Mouse (Mus musculus) ES-CJ7 (cell line): Measurements from ENCODE around the gene E2f1.

Source experiments
- DNase-seq: peaks from one replicate; pipeline ENCODE4 v3.0.0; 2011; ENCODE audit warnings: low read depth, low spot score

The E2f1 gene

DNA sequence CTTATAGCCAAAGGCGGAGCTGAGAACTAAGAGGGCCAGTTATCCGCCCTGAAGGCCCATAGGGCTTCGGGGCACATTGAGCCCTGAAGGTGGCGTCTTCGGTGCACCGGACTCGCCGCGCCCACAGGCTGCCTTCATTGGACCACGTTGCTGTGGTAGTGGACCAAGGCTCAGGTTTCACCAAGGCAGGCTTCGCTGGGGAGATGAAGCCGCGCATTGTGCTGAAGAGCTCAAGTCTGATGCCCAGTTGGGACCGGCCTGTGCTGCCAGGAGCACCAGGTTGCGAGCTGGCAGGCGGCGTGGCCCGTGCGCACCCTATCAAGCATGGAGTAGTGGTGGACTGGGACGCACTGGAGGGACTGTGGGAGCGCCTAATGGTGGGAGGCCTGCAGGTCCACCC lies 17.8 kb downstream of the E2f1 start:
- DNase-seq, result peak; percentile 36

- no peak for DNase-seq
Observed at GRCm38 (mm10) chr2:154551476-154551875, 18.2 kb downstream of the E2f1 start, which contains the start of gene Actl10. Gene Actl10, plus strand, starts transcription at chr2:154551776.

DNA sequence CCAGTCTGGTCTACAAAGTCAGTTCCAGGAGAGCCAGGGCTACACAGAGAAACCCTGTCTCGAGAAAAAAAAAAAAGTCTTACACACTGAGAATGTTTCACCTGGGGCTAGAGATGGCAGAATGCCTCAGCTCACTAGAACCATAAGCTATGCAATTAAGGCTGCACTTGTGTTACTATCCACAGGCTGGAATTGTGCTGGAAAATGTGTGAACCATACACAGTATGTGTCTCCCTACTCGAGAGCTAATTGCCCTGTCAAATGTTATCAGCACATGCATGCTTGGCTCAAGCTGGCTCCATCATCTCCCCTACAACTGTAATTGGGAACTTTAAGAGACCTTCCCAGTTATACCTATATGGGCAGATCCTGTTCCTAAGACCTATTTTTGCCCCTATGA lies 18.8 kb downstream of the E2f1 start:
- DNase-seq, result no peak

DNA sequence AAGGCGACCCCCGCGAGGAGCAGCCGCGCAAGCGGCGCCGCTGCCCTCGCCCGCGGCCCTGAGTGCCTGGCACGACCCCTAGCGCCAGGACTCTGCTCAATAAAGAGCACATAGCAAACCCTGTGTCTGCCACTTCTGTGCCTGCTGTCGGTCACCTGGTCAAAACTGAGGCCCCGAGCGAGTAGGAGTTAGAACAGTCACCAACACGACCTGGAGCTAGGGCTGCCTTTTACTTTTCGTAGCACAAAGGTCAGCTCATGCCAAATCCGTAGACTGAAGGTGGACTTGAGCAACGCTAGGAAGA lies 19.9 kb downstream of the E2f1 start:
- no peak for DNase-seq

DNA sequence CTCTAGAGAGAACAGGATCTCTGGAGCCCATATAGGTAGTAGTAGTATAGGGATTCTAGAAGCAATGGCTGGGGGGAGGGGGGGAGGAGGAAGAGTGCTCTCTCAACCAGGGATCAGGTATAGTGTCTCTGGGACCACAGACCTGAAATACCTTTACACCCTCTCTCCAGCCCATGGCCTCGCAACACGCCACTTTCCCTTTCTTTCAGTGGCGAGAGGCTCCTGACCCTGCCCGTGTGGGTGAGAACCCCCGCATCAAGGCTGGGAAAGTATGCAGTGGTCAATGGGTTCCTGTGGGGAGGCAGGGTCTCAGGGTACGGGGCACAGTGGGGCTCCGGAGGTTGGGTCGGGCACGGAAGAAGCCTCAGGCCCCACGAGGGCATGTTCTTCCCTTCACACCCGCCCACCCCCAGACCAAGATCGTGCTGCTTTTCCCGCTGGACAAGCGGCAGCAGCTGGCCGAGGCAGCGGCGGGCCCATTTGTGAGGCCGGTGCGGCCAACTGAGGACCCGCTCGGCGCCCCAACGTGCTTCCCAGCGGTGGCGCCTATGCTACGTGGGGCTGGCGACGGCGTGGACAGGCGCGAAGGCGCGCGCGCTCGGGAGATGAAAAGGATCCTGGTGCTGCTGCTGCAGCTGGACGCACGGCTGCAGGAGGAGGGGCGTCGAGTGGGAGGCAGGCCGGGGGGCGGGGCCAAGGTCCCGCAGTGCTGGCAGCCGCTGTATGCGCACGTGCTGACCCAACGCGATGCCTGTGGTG lies 20.4 kb downstream of the E2f1 start:
- peak; percentile 73 for DNase-seq

DNA sequence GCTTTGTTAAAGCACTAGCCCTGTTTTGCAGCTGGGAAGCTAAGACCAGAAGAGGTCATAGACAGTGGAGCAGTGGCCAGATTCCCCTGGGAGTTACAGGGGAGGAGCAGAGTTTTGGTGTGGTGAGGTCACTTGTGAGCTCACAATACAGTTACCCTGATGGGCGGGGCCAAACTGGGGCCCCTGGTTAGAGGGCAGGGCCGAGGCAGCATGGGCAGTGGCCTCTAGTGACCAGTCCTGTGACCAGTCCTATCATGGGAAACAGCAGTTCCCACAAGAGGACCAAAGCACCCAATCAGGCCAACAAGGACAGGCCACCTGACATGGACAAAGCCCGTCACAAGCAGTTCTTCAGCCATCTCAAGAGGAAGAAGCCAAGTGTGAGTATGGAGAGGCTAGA lies 21.0 kb downstream of the E2f1 start:
- no peak for DNase-seq

DNA sequence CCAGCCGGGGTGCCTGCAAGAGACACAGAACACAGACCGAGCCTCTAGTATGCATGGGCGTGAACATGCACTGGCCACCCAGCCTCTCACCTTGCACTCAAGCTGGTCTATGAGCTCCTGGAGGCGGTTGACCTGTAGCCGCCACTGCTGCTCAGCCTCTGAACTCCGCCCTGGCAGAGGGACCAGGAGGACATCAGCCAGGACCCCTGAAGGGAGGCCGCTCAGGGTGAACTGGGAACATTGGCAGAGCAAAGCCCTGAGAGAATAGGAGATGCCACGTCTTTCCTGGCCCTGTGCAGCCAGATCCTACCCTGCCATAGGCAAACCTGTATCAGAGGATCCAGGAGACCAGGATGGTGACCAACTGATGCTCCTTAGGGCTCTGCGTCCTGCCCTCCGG lies 23.0 kb downstream of the E2f1 start, which contains the start of gene 1700003F12Rik:
Gene 1700003F12Rik (plus strand): TSS at position 375 of the 400 bp plus-strand sequence.
- DNase-seq, result no peak

DNA sequence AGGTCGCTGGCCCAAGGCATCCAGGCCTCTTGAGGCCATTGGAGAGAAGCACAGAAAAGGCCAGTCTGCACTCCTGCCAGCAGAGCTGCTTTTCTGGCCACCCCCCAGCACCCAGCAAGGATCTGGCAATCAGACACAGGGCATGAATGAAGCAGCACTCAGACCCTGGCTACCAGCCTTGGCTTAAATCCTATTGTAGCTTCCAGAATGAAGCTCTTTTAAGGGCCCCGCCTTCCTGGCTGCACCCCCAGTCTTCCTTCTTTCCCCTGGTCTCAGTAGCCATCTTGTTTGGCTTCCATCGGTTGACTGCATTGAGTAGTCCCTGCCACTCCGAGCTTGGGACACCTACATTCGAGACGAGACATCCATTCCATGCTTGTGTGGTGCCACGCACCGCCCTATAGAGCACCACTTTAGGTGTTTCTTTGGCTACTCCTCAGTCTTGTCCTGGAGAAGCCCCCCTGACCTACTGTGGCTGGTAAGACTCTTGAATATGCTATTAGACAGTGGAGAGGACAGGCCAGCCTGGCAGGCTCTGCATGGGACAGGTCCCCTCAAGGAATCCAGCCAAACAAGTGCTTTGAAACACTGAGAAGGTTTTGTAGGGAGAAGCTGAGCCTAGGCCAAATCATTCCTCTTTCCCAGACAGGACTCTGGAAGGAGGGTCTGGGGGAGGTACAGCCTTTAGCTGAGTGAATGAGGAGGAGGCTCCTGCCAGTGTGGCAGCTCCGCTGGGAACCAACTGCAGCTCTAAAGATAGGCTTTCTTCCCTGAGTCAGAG lies 25.9 kb downstream of the E2f1 start:
- no peak for DNase-seq

DNA sequence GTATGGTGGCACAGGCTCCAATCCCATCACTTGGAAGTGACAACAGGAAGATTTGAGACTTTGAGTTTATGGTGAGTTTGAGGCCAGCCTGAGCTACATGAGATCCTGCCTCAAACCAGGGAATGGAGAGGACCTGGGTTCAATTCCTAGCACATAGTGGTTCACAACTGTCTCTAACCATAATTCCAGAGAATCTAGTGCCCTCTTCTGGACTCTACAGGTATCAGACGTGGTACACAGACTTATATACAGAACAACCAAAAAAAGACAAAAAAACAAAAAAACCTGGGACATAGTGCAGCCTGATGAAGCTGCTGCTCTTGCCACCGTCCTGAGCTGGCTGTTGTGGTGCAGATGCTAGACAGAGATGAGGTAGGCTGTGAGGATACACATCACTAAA lies 28.1 kb downstream of the E2f1 start:
- no peak for DNase-seq

GRCm38 (mm10) chr2:154539720-154540119 lies 30.0 kb downstream of the E2f1 start:
- peak; percentile 39 for DNase-seq

- no peak for DNase-seq
Observed at GRCm38 (mm10) chr2:154538710-154539109, 31.0 kb downstream of the E2f1 start.

GRCm38 (mm10) chr2:154538310-154538709 lies 31.4 kb downstream of the E2f1 start:
- no peak for DNase-seq

GRCm38 (mm10) chr2:154534704-154535270 lies 34.9 kb downstream of the E2f1 start:
- no peak for DNase-seq

DNA sequence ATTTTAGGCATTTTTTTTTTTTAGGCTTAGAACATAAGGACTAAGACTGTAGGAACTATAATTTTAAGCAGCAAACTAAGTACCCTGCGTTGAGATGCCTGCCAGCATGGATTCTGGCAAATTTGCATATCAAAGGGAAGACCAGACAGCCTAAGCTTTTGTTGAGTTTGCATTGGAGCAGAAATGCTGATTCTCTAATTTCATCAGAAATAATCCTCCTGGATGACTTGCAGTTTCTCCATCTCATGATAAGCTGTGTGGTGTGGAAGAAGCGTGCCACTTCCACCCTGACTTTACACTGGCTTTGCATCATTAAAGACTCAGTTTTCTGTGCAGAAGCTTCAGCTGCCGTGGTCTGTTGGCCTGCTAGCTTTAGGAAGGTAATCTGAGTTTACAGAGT lies 36.8 kb downstream of the E2f1 start:
- no peak for DNase-seq

DNA sequence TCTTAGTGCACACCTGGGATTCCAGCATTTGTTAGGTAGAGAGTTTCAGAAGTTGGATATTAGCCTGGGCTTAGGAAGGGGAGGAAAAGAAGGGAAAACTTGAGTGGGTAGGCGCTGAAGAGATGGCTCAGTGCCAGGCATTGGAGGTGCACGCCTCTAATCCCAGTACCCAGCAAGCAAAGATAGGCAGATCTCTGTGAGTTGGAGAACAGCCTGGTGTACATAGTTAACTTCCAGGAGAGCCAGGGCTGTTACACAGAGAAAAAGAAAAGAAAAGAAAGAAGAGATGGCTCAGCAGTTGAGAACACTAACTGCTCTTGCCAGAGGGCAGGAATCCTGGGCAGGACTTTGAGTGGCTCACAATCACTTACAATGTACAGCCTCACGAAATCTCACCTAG lies 43.2 kb downstream of the E2f1 start:
- DNase-seq, result no peak

DNA sequence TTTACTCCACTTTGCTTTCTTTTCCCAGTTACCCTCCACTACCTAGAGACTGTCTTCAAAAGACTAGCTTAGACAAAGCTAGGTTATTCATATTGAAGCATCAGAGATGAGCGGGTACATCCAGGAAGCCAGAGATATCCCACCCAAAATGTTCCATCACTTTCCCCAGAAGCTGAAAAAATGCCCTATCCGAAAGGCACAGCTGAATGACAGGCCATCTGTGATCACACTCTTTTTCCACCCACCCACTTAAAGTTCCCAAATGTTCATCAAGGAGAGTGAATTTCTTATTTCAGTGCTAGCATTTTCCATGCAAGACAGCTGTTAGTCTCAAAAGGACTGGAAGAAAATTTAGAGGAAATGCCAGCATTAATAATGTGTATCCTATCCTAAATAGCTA lies 44.4 kb downstream of the E2f1 start:
- no peak for DNase-seq

DNA sequence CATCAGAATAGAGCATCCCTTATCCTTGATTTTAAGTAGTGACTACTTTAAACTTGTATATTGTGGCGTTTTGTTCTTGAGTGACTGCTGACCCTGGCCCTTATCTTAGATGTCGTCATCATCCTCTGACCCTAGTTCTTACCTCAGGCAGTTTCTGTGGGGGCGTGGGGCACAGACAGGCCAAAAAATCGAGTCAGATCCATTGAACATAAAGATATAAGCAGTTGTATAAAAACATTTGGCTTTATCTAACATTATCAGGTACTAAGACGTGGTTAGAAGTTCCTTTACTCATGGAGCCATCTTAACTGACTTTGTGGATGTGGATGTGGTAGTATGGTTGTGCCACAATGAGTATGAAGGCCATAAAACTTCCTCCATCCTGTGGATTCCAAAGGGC lies 47.4 kb downstream of the E2f1 start:
- DNase-seq, result no peak

- DNase-seq, result no peak
Observed at GRCm38 (mm10) chr2:154521449-154521848, 48.2 kb downstream of the E2f1 start.

DNA sequence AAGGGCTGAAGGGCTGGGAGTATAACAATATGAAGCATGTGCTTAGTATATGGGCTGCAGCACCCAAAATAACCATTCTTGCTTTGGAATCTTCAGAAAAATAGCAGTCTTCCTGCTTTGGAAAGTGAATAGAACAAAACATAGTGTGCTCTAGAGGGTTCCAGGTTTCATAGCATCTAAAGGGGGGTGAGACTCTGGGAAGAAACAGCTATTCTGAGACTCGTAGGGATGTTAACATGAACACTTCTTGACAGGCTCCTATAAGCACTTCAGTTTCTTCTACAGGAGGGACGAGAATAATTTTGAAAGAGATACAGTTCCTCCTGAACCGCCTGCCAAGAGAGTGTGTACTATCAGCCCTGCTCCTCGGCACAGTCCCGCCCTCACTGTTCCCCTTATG lies 52.3 kb downstream of the E2f1 start:
- DNase-seq, result no peak

GRCm38 (mm10) chr2:154516944-154517343 lies 52.7 kb downstream of the E2f1 start:
- DNase-seq, result no peak

DNA sequence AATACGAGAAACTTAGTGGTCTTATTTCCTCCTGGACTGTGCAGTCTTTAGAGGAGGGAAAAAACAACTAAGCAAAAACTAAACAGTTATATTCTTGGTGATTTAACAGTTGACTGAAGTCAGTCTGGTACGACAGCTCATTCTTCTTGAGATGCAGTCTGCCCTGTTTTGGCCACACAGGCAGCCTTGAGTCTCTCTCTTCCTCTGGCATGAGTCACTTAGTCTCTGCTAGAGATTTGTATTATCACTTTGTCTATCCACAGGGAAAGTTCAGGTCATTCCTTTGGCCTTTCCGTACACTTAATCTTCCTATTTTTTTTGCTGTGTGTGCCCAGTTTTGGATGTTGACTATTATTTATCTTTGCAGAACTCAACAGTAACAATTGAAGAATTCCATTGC lies 59.6 kb downstream of the E2f1 start:
- no peak for DNase-seq
